Mouse (Mus musculus): ENCODE results near the gene Gnao1.

DNA sequence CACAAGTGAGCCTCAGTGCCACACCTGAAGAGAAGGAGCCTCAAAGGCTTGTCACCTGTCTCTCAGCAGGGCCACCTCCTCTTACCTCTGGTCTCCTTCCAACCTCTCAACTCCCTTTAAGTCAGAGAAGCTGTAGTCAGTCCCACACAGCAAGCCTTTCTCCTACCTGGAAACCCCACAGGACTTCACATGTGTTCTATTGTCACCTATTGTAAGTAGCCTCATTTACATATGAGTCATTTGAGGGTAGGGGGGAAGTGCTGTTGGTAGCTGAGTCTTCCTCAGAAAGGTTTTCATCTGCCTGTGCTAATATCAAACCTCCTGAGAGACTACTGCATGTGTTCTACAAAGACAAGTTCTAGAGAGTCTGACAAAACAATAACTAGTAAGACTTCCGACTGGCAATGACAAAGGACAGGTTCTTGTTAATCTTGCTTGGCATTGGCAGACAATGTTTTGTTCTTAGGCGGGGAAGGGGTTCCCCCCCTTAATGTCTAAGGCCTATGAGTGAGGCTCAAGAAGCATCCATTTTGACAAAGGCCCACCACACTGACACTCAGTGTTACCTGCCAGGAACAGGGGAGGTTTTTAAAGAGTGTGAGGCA, 200.4 kb downstream of the Gnao1 start:
- TF ChIP-seq CTCF (IDR thresholded peaks at IDR 0.05; ENCODE audit: low read depth, low read length) = no peak
- TF ChIP-seq POLR2A (IDR thresholded peaks at IDR 0.05; ENCODE audit: extremely low read depth, insufficient read depth, low read length) = no peak

Data from liver, adult 2 months (tissue).